Mouse (Mus musculus): ENCODE results near the gene Rpl36-ps4.

GRCm38 (mm10) chr17:87957096-87957840 is 36.5 kb downstream of the Rpl36-ps4 start:
- TF ChIP-seq CTCF (IDR thresholded peaks at IDR 0.05; ENCODE audit: insufficient read depth, low read depth, low read length): no peak
- no peak for TF ChIP-seq POLR2A (IDR thresholded peaks at IDR 0.05; ENCODE audit: insufficient read depth, low read depth, low read length)
